Mouse (Mus musculus) stomach, embryonic 15.5 days (tissue): ENCODE results near the gene Gcn1l1. TPM values are rescaled to one million over a fixed set of nuclear protein-coding genes. Genes with fewer than 3 reads are reported as not detected.
"Not testable (repeated sequence)": the region's sequence is repeated elsewhere in the genome, so short reads cannot be mapped to it uniquely, and the experiment has no call there.

Experiments used
- ATAC-seq: fragments of 200-750 bp; cut with Nextera tagmentation; 2 replicates; pipeline ENCODE4 v1.8.0; 2017; ENCODE audit warnings: low read depth, moderate number of reproducible peaks, moderate TSS enrichment; ENCODE audit not compliant: insufficient read depth, low FRiP score
- H3K27ac ChIP-seq: fragments of 300-500 bp; sonication (generic); 2 replicates; pipeline ENCODE4 v1.5.1; 2015; ENCODE audit warnings: mild to moderate bottlenecking, inconsistent platforms
- H3K27me3 ChIP-seq: fragments of 300-500 bp; sonication (generic); replicated peaks from 2 replicates; pipeline ENCODE4 v1.6.1; 2015; ENCODE audit warnings: inconsistent platforms
- H3K36me3 ChIP-seq: fragments of 300-500 bp; sonication (generic); 2 replicates; pipeline ENCODE4 v1.6.1; 2015; ENCODE audit warnings: inconsistent platforms
- H3K4me1 ChIP-seq: fragments of 300-500 bp; sonication (generic); 2 replicates; pipeline ENCODE4 v1.6.1; 2015; ENCODE audit warnings: inconsistent platforms
- H3K4me2 ChIP-seq: fragments of 300-500 bp; sonication (generic); 2 replicates; pipeline ENCODE4 v1.6.1; 2015; ENCODE audit warnings: mild to moderate bottlenecking, inconsistent platforms
- H3K4me3 ChIP-seq: fragments of 300-500 bp; sonication (generic); replicated peaks from 2 replicates; pipeline ENCODE4 v1.5.1; 2015; ENCODE audit warnings: inconsistent platforms
- H3K9ac ChIP-seq: fragments of 300-500 bp; sonication (generic); 2 replicates; pipeline ENCODE4 v1.6.1; 2015; ENCODE audit warnings: inconsistent platforms
- H3K9me3 ChIP-seq: fragments of 300-500 bp; sonication (generic); 2 replicates; pipeline ENCODE4 v1.6.1; 2016; ENCODE audit warnings: inconsistent platforms
- WGBS: fragments of 180-500 bp; shearing (Covaris S2); methylation state at CpG from one replicate; pipeline ENCODE4 v1.1.7; 2015; 5-methylcytosine and 5-hydroxymethylcytosine counted together
- polyA plus RNA-seq: library from polyadenylated mRNA; unstranded; fragments of >200 nt; fragmentation: Nextera tagmentation; extraction: Ambion mirVana; gene quantifications from 2 replicates; pipeline ENCODE4 v1.2.1, GENCODE M21; 2015

The Gcn1l1 gene
- polyA plus RNA-seq, result 34.9 and 36.4 TPM in 2 replicates

GRCm38 (mm10) chr5:115564737-115565393 is at the start of gene Gcn1l1:
TSS of gene Gcn1l1 (plus strand) at chr5:115565254.
- peak within 1 kb of the TSS; percentile 84 for H3K27ac ChIP-seq
- ATAC-seq, result peak; percentile 85
- 3% methylated on average over 55 of the region's 55 CpGs for WGBS
- H3K4me1 ChIP-seq, result peaks cover 44% of the 10 kb centered on the region
- no peaks in the 10 kb centered on the region for H3K9me3 ChIP-seq
- H3K9ac ChIP-seq, result peak within 1 kb of the TSS; percentile 91
- H3K4me3 ChIP-seq, result peak within 1 kb of the TSS; percentile 80
- no peaks in the 10 kb centered on the region for H3K27me3 ChIP-seq
- H3K4me2 ChIP-seq, result peak within 1 kb of the TSS; percentile 88
- peaks cover 26% of the 10 kb centered on the region for H3K36me3 ChIP-seq

- ATAC-seq, result no peak
- H3K9me3 ChIP-seq, result no peaks in the 10 kb centered on the region
- peak overlapping the region; percentile 69 for H3K27ac ChIP-seq
- 75% methylated on average over 32 of the region's 32 CpGs for WGBS
- no peak overlapping the region for H3K4me3 ChIP-seq
- H3K4me1 ChIP-seq, result peaks cover 33% of the 10 kb centered on the region
- no peak overlapping the region for H3K9ac ChIP-seq
- peak overlapping the region; percentile 36 for H3K4me2 ChIP-seq
- no peaks in the 10 kb centered on the region for H3K36me3 ChIP-seq
- H3K27me3 ChIP-seq, result no peaks in the 10 kb centered on the region
Observed at GRCm38 (mm10) chr5:115516081-115516907, 48.8 kb upstream of the Gcn1l1 start.

- H3K4me2 ChIP-seq, result no peak overlapping the region
Observed at GRCm38 (mm10) chr5:115516908-115517307, 48.1 kb upstream of the Gcn1l1 start.

GRCm38 (mm10) chr5:115517501-115517900 is 47.6 kb upstream of the Gcn1l1 start:
- no peak overlapping the region for H3K27ac ChIP-seq
- H3K4me2 ChIP-seq, result no peak overlapping the region
- WGBS, result 85% methylated on average over 9 of the region's 9 CpGs
- no peaks in the 10 kb centered on the region for H3K27me3 ChIP-seq
- H3K36me3 ChIP-seq, result no peaks in the 10 kb centered on the region
- no peaks in the 10 kb centered on the region for H3K9me3 ChIP-seq
- H3K4me3 ChIP-seq, result no peak overlapping the region
- H3K9ac ChIP-seq, result no peak overlapping the region
- H3K4me1 ChIP-seq, result peaks cover 45% of the 10 kb centered on the region
- no peak for ATAC-seq

More at GRCm38 (mm10) chr5:115516908-115517307, 48.1 kb upstream of the Gcn1l1 start:
- Histone ChIP-seq H3K4me3 (no peak overlapping the region), H3K27me3 (no peaks in the 10 kb centered on the region), H3K27ac (no peak overlapping the region), H3K9me3 (no peaks in the 10 kb centered on the region), H3K9ac (no peak overlapping the region), H3K36me3 (no peaks in the 10 kb centered on the region), H3K4me1 (peaks cover 39% of the 10 kb centered on the region)
- no peak for ATAC-seq
- WGBS, result 88% methylated on average over 7 of the region's 7 CpGs

DNA sequence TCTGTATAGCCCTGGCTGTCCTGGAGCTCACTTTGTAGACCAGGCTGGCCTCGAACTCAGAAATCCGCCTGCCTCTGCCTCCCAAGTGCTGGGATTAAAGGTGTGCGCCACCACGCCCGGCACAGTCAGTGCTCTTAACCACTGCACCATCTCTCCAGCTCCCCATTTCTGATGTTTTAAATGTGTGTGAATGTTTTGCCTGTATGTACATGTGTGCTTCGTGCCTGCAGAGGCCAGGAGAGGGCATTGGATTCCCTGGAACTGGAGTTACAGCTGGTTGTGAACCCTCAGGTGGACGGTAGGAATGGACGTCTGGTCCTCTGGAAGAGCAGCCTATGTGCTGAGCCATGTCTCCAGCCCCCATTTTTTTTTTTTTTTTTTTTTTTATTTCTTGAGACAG is 46.8 kb upstream of the Gcn1l1 start:
- peaks cover 51% of the 10 kb centered on the region for H3K4me1 ChIP-seq
- not testable (repeated sequence) for H3K4me3 ChIP-seq, H3K27me3 ChIP-seq, H3K9ac ChIP-seq, ATAC-seq, H3K9me3 ChIP-seq, H3K4me2 ChIP-seq, H3K36me3 ChIP-seq, H3K27ac ChIP-seq
- WGBS, result 96% methylated on average over 7 of the region's 8 CpGs

- WGBS, result 52% methylated on average over 21 of the region's 21 CpGs
- Histone ChIP-seq H3K4me3 (no peak overlapping the region), H3K27ac (peak overlapping the region; percentile 79), H3K9me3 (no peaks in the 10 kb centered on the region), H3K27me3 (no peaks in the 10 kb centered on the region), H3K4me1 (peaks cover 54% of the 10 kb centered on the region), H3K36me3 (no peaks in the 10 kb centered on the region), H3K9ac (no peak overlapping the region), H3K4me2 (peak overlapping the region; percentile 2; the same call in 1 of the 2 replicates)
- no peak for ATAC-seq
Observed at GRCm38 (mm10) chr5:115520325-115520869, 44.7 kb upstream of the Gcn1l1 start.

GRCm38 (mm10) chr5:115521553-115522461 is 43.2 kb upstream of the Gcn1l1 start:
- Histone ChIP-seq H3K27ac (peak overlapping the region; percentile 79), H3K4me3 (no peak overlapping the region), H3K9ac (no peak overlapping the region), H3K4me2 (peak overlapping the region; percentile 36; the same call in 1 of the 2 replicates), H3K27me3 (no peaks in the 10 kb centered on the region), H3K36me3 (no peaks in the 10 kb centered on the region), H3K9me3 (no peaks in the 10 kb centered on the region), H3K4me1 (peaks cover 57% of the 10 kb centered on the region)
- WGBS, result 47% methylated on average over 21 of the region's 21 CpGs
- peak; percentile 19; the same call in 1 of the 2 replicates for ATAC-seq

DNA sequence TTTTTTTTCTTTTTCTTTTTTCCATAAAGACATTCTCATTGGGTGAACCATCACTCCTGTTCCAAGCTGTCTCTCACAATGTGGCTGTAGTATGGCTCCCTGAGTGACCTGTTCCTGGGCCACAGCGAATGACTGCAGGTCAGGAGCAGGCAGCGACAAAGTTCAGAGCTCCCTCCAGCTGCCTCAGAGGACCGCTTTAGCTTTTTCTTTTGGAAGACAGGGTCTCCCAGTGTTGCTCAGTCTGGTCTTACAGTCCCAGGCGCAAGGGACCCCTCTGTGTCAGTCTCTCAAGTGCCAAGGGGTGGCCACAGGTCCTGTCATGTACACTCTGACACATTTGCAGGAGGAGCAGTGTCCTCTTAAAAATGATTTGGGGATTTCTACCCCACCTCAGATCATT is 42.5 kb upstream of the Gcn1l1 start:
- Histone ChIP-seq H3K36me3 (no peaks in the 10 kb centered on the region), H3K4me3 (no peak overlapping the region), H3K27ac (peak overlapping the region; percentile 79), H3K4me2 (0 out of 2 replicates have a peak overlapping the region, but pooled peaks have one; percentile 1), H3K27me3 (no peaks in the 10 kb centered on the region), H3K9me3 (no peaks in the 10 kb centered on the region), H3K4me1 (peaks cover 57% of the 10 kb centered on the region), H3K9ac (no peak overlapping the region)
- no peak for ATAC-seq
- 89% methylated on average over 4 of the region's 4 CpGs for WGBS

- Histone ChIP-seq H3K4me2 (0 out of 2 replicates have a peak overlapping the region, but pooled peaks have one; percentile 1), H3K27ac (no peak overlapping the region), H3K4me1 (peaks cover 57% of the 10 kb centered on the region), H3K9ac (no peak overlapping the region), H3K4me3 (no peak overlapping the region), H3K27me3 (no peaks in the 10 kb centered on the region), H3K9me3 (no peaks in the 10 kb centered on the region), H3K36me3 (no peaks in the 10 kb centered on the region)
- ATAC-seq, result 0 out of 2 replicates have a peak, but pooled peaks have one; percentile 17
- WGBS, result 72% methylated on average over 15 of the region's 15 CpGs
Observed at GRCm38 (mm10) chr5:115522981-115523499, 42.0 kb upstream of the Gcn1l1 start.

DNA sequence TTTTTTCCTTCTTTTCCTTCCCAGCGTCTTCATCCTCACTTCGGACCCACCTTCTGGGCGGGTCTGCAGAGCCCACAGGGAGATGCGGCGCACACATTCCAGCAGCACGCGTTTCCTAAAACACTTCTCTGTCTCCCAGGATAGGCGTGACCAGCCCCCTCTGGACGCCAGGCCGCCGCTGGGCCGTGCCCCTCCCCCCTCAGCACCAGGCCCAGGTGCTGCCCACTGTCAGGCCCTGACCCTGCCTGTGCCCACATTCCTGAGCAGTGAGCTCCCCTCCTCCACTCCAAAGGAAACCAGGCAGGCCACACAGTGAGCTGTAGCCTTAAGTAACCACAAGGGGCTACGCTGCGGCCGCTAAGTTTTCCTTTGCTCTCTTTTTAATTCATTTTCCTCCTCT is 41.1 kb upstream of the Gcn1l1 start:
- Histone ChIP-seq H3K4me1 (peaks cover 62% of the 10 kb centered on the region), H3K9ac (no peak overlapping the region), H3K4me3 (no peak overlapping the region), H3K9me3 (no peaks in the 10 kb centered on the region), H3K4me2 (peak overlapping the region; percentile 35), H3K27ac (peak overlapping the region; percentile 59; the same call in 1 of the 2 replicates), H3K36me3 (no peaks in the 10 kb centered on the region), H3K27me3 (no peaks in the 10 kb centered on the region)
- no peak for ATAC-seq
- 13% methylated on average over 15 of the region's 15 CpGs for WGBS

DNA sequence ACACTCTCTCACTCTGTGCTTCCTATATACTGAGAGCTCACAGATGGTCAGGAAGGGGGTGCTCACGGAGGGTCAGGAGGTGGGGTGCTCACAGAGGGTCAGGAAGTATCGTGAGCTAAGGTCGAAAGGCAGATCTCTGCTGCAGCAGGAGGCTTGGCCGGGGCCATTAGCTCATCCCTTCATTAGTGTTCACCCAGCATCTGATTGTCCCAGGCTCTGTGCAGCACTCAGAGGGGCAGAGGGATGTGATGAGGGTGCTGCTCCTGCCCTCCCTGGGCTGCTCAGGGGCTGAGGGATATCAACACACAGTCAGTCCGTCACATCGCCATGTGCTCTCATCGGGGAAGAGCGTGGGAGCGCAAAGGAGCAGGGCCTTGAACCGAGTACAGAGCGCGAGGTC is 40.6 kb upstream of the Gcn1l1 start:
- 45% methylated on average over 12 of the region's 12 CpGs for WGBS
- Histone ChIP-seq H3K4me1 (peaks cover 67% of the 10 kb centered on the region), H3K27me3 (no peaks in the 10 kb centered on the region), H3K9me3 (no peaks in the 10 kb centered on the region), H3K36me3 (no peaks in the 10 kb centered on the region), H3K9ac (no peak overlapping the region), H3K4me2 (peak overlapping the region; percentile 35), H3K4me3 (no peak overlapping the region), H3K27ac (peak overlapping the region; percentile 59; the same call in 1 of the 2 replicates)
- ATAC-seq, result no peak
